Mouse (Mus musculus): ENCODE results near the gene Invs.

DNA sequence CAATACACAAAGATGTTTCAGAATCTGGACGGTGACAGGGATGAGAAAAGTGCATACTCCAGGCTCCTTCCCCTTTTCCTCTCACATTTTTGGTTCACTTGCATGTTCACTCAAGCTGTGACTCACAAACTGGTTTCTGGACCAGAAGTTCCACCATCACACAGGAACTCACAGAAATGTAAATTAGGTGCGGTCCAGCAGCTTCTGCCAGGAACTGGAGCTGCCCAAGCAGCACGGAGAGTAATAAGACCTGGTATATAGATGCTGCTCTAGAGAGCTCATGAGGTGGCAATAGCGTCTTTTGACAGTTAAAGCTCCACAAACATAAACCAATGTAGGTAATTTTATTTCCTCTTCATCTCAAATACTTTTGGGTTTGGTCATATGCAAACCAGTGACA, 37.1 kb upstream of the Invs start:
- TF ChIP-seq POLR2A (IDR thresholded peaks at IDR 0.05; ENCODE audit: insufficient read depth, low read depth, low read length) (no peak), CTCF (IDR thresholded peaks at IDR 0.05; ENCODE audit: insufficient read depth, low read depth, low read length) (no peak)
